Mouse (Mus musculus): ENCODE measurements around the gene 1700102P08Rik. TPM values are rescaled to one million over a fixed set of nuclear protein-coding genes. Genes with fewer than 3 reads are reported as not detected.

1700102P08Rik gene
- polyA plus RNA-seq, 1 experiment from 2014 or later: 1.7 TPM

DNA sequence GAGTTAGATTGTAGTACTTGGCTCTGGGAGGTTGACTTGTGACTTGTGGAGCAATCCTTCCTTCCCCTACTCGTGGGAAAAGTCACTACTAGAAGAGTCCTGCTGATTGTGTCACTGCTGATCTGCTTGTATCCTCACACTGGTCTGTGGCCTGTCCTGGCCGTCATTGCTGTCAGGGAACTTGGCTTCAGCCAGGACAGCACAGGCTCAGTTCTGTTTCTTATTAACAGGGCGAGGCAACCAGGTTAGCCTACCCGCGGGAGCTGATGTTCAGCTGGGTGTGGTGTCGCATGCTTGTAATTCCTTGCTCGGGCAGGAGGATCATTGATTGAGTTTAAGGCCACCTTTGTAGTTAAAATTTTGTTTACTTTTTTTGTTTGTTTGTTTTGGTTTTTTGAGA, 7.6 kb upstream of the 1700102P08Rik start:
- H3K4me2 ChIP-seq (replicated peaks): no peak overlapping the region
- 86% methylated on average over 7 of the region's 7 CpGs for WGBS
- H3K9me3 ChIP-seq: no peaks in the 10 kb centered on the region
- no peak overlapping the region for H3K27ac ChIP-seq (replicated peaks)
- no peak for ATAC-seq (ENCODE audit: low FRiP score, low read depth)
- H3K27me3 ChIP-seq: no peaks in the 10 kb centered on the region
- H3K9ac ChIP-seq (replicated peaks): no peak overlapping the region
- peaks cover 93% of the 10 kb centered on the region for H3K36me3 ChIP-seq
- no peak overlapping the region for H3K4me3 ChIP-seq
- H3K4me1 ChIP-seq: no peaks in the 10 kb centered on the region

DNA sequence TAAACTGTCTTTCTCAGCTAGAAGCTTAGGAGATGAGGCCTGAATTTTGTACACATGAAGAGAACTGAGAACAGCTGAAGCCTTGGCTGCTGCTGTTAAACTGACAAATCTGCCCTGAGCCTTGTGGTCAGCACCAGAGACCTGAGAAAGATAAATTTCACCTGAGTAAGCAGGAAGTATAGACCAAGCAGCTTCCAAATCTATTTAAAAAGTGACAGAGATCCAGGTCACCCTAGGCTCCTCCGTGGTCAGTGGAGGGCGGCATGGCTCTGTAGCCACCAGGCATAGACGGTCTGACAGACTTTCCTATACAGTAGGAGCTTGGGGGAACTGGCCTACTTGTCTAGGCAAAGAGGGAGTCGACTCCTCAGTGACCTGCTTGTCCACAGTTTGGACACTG, 5.8 kb upstream of the 1700102P08Rik start:
- H3K36me3 ChIP-seq: peaks cover 88% of the 10 kb centered on the region
- H3K4me1 ChIP-seq: no peaks in the 10 kb centered on the region

DNA sequence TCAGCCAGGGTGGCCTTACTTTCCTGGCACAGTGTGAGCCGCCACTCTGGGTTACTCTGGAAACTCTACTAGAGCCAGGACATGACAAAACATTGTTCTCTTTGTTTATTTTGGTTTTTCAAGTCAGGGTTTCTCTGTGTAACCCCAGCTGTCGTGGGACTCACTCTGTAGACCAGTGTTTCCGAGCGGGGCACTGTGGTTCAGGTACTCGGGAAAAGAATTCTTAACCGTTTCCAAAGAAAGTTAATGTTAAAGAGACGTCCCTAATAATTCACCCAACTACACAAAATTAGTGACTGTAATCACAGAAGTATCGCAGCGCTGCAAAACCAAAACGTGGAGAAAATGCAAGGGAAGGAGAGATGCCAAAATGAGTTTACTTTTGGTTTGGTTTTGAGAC, 4.0 kb upstream of the 1700102P08Rik start:
- WGBS: 89% methylated on average over 10 of the region's 10 CpGs
- H3K4me2 ChIP-seq (replicated peaks): no peak overlapping the region

More for the DNA sequence above, 5.8 kb upstream of the 1700102P08Rik start:
- WGBS: 91% methylated on average over 4 of the region's 4 CpGs
- H3K27ac ChIP-seq (replicated peaks): no peak overlapping the region
- no peak overlapping the region for H3K4me2 ChIP-seq (replicated peaks)
- H3K9ac ChIP-seq (replicated peaks): no peak overlapping the region
- H3K9me3 ChIP-seq: no peaks in the 10 kb centered on the region
- ATAC-seq (ENCODE audit: low FRiP score, low read depth): no peak
- H3K4me3 ChIP-seq: no peak overlapping the region
- no peaks in the 10 kb centered on the region for H3K27me3 ChIP-seq

DNA sequence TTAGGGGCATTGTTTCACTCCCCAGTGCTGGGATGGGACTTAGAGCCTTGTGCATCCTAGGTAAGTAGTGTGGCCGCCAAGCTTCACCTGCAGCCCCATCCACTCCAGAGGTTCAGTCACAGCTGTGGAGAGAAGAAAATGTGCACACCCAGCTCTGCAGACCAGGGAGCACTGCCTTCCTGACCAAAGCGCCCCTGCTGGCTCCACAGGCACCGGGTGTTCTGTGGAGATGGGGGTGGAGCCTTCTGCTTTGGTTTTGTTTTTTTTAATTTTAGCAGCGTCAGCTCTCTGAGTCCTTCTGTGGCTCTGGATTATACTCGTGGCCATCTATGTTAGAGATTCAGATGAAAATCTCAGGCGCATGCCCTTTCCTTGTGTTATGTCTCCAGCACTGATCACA, 3.4 kb upstream of the 1700102P08Rik start:
- Histone ChIP-seq H3K27me3 (no peaks in the 10 kb centered on the region), H3K9ac (replicated peaks) (no peak overlapping the region), H3K36me3 (peaks cover 82% of the 10 kb centered on the region), H3K4me2 (replicated peaks) (no peak overlapping the region), H3K9me3 (no peaks in the 10 kb centered on the region), H3K4me1 (no peaks in the 10 kb centered on the region), H3K27ac (replicated peaks) (no peak overlapping the region), H3K4me3 (no peak overlapping the region)
- no peak for ATAC-seq (ENCODE audit: low FRiP score, low read depth)
- WGBS: 82% methylated on average over 6 of the region's 6 CpGs

More for the DNA sequence above, 4.0 kb upstream of the 1700102P08Rik start:
- H3K27ac ChIP-seq (replicated peaks): no peak overlapping the region
- no peaks in the 10 kb centered on the region for H3K9me3 ChIP-seq
- H3K9ac ChIP-seq (replicated peaks): no peak overlapping the region
- H3K27me3 ChIP-seq: no peaks in the 10 kb centered on the region
- ATAC-seq (ENCODE audit: low FRiP score, low read depth): no peak
- no peaks in the 10 kb centered on the region for H3K4me1 ChIP-seq
- H3K4me3 ChIP-seq: no peak overlapping the region
- peaks cover 88% of the 10 kb centered on the region for H3K36me3 ChIP-seq

DNA sequence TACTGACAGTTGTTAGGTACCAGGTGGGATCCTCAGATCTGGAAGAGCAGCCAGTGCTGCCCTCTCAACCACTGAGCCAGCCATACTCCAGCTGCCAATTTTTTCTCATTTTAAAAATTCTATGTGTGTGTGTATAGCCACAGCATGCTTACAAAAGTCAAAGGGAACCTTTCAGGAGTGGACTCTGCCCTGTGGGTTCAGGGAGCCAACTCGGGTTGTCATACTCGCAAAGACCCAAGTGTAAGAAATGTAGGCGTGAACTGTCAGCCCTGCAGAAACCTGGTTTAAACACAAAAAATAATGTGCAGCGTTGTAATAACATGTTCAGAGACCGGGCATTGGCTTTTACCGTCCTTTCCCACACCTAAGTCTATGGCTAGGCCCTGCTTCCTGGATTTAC, 1.6 kb downstream of the 1700102P08Rik start:
- Histone ChIP-seq H3K9ac (replicated peaks) (no peak overlapping the region), H3K9me3 (no peaks in the 10 kb centered on the region), H3K36me3 (peaks cover 38% of the 10 kb centered on the region), H3K27me3 (no peaks in the 10 kb centered on the region), H3K27ac (replicated peaks) (no peak overlapping the region), H3K4me1 (no peaks in the 10 kb centered on the region), H3K4me3 (no peak overlapping the region), H3K4me2 (replicated peaks) (no peak overlapping the region)
- ATAC-seq (ENCODE audit: low FRiP score, low read depth): no peak
- 95% methylated on average over 6 of the region's 6 CpGs for WGBS

DNA sequence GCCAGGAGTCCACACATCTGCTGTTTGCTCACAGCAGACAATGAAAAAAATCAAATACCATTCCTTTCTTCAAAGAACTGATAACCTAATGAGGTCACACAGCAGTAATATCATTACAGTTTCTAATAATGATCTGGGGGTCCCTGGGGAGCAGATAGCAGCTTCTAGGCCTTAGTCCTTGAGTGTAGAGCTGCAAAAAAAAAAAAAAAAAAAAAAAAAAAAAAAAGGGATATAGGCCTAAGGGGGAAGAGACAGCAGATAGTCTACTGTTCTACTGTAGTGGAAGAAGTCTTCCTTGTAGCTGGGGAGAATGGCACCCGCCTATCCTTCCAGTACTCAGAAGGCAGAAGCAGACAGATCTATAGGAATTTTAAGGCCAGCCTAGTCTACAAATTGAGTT, 2.8 kb downstream of the 1700102P08Rik start:
- no peaks in the 10 kb centered on the region for H3K9me3 ChIP-seq
- peaks cover 30% of the 10 kb centered on the region for H3K36me3 ChIP-seq
- ATAC-seq (ENCODE audit: low FRiP score, low read depth): no peak
- no peak overlapping the region for H3K9ac ChIP-seq (replicated peaks)
- no peak overlapping the region for H3K27ac ChIP-seq (replicated peaks)
- no peak overlapping the region for H3K4me2 ChIP-seq (replicated peaks)
- H3K27me3 ChIP-seq: no peaks in the 10 kb centered on the region
- no peaks in the 10 kb centered on the region for H3K4me1 ChIP-seq
- H3K4me3 ChIP-seq: no peak overlapping the region
- WGBS: 94% methylated on average over 1 of the region's 1 CpGs

DNA sequence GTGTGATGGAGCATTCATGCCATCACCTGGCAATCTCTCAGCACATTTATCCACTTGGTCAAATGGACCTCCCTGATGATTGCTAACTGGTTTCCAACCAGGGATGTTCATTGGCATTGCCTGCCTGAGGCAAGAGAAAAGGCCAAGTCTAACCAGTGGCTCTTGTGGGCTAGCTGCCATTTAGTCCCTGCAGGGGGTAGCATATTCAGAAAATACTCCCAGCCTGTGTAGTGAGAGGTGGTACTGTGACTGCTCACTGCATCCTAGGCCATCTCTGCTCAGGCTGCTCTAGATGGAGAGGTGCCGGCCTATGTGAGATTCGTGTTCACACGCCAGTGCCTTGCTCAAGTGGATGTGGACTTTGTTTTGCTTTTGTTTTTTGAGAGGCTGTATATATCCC, 5.7 kb downstream of the 1700102P08Rik start:
- H3K4me1 ChIP-seq: peaks cover 11% of the 10 kb centered on the region

DNA sequence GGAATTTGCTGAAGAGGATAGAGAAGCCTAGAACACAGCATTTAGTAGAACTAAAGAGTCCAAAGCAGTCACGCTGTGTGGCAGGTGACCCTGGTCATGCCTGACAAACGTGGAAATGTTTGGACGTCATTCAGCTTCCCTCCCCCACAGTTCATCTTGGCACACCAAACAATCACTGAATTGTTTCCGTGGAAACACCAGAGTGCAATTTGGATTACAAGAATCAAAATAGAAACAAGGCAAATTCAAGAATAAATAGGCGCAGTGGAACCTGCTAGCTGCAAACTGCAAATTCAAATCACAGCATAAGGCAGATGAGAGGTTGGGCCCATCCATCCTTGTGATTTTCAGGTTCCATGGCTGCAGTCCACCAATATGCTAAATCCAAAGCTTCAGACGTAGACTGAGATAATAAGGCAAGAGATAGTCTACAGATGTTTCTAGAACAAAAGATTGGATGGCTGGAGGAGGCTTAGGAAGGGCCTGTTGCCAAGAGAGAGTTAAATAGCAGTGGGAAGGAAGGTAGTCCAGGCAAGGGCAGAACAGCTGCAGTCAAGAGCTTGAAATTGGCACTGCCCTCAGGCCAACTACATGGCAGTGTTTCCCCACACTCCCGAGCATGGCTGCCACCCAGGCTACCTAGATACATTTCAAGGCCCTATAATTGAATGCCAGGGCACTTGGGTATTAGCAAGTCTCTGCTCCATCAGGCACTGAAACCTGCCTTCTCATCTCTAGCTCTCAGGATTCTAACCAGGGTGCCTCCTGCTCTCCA, 8.8 kb downstream of the 1700102P08Rik start:
- Histone ChIP-seq H3K36me3 (no peaks in the 10 kb centered on the region), H3K27ac (replicated peaks) (no peak overlapping the region), H3K9me3 (no peaks in the 10 kb centered on the region), H3K4me3 (no peak overlapping the region), H3K9ac (replicated peaks) (no peak overlapping the region), H3K4me2 (replicated peaks) (no peak overlapping the region), H3K27me3 (no peaks in the 10 kb centered on the region), H3K4me1 (peaks cover 11% of the 10 kb centered on the region)
- 53% methylated on average over 7 of the region's 7 CpGs for WGBS
- no peak for ATAC-seq (ENCODE audit: low FRiP score, low read depth)

More for the DNA sequence above, 5.7 kb downstream of the 1700102P08Rik start:
- no peaks in the 10 kb centered on the region for H3K9me3 ChIP-seq
- peaks cover 5% of the 10 kb centered on the region for H3K36me3 ChIP-seq
- no peak overlapping the region for H3K4me2 ChIP-seq (replicated peaks)
- H3K27ac ChIP-seq (replicated peaks): no peak overlapping the region
- 90% methylated on average over 3 of the region's 3 CpGs for WGBS
- no peak overlapping the region for H3K4me3 ChIP-seq
- no peak overlapping the region for H3K9ac ChIP-seq (replicated peaks)
- no peaks in the 10 kb centered on the region for H3K27me3 ChIP-seq
- ATAC-seq (ENCODE audit: low FRiP score, low read depth): no peak

DNA sequence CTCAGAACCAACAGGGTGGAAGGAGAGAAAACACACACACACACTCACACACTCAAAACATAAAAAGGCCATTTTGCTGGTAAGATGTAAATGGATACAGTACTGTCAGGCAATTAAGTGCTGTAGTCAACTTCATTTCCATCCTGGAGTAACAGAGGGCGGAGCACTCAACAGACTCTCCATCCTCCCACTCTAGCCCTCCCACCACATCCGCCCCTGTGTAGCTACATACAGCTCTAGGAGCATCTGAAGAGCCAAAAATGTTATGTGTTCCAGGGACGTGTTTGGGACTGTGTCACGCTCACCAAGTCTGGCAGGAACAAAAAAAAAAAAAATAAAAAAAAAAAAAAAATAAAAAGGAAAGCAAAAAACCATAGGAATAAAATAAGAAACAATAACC, 10.5 kb downstream of the 1700102P08Rik start:
- Histone ChIP-seq H3K36me3 (no peaks in the 10 kb centered on the region), H3K4me2 (replicated peaks) (no peak overlapping the region), H3K9ac (replicated peaks) (no peak overlapping the region), H3K9me3 (no peaks in the 10 kb centered on the region), H3K27me3 (no peaks in the 10 kb centered on the region), H3K4me1 (peaks cover 11% of the 10 kb centered on the region), H3K4me3 (no peak overlapping the region), H3K27ac (replicated peaks) (no peak overlapping the region)
- WGBS: 85% methylated on average over 4 of the region's 4 CpGs
- no peak for ATAC-seq (ENCODE audit: low FRiP score, low read depth)

DNA sequence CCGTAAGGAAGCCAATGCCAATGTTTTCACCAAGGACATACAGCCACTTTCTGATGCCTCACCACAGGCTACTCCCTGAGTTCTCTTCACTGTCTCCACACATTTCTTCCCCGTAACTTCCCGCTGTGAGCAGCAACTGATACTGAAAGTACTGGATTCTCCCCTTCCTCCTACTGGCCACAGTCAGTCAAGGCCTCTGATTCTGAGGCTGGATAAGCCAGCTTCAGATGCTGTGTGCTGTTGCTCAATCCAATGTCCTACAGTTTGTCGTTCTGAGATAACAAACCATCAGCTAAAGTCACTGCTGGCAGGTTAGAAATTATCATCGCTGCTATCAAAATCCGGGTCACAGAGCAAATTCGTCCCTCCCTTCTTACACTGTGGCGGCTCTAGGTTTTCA, 11.8 kb downstream of the 1700102P08Rik start:
- Histone ChIP-seq H3K27me3 (no peaks in the 10 kb centered on the region), H3K4me3 (no peak overlapping the region), H3K4me1 (peaks cover 11% of the 10 kb centered on the region), H3K36me3 (no peaks in the 10 kb centered on the region), H3K9ac (replicated peaks) (no peak overlapping the region), H3K4me2 (replicated peaks) (no peak overlapping the region), H3K27ac (replicated peaks) (no peak overlapping the region), H3K9me3 (no peaks in the 10 kb centered on the region)
- 85% methylated on average over 8 of the region's 8 CpGs for WGBS
- ATAC-seq (ENCODE audit: low FRiP score, low read depth): no peak

DNA sequence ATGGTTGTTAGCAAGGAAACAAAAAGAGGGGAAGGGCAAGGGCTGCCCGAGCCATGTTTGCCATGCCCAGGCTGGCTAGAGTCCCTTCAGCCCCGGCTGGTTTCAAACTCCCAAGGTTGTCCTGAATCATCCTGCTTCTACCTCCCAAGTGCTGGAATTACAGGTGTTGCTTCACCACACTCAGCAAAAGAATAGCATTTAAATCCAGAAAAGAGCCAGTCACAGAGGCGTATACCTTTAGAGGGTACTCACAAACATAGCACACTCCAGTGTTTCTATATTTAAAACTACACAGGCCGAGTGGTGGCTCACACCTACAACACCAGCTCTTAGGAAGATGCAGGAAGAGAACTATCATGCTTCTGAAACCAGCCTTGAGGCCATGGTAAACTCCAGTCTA, 16.9 kb downstream of the 1700102P08Rik start:
- ATAC-seq (ENCODE audit: low FRiP score, low read depth): no peak
- no peak overlapping the region for H3K4me3 ChIP-seq
- H3K9me3 ChIP-seq: no peaks in the 10 kb centered on the region
- H3K9ac ChIP-seq (replicated peaks): no peak overlapping the region
- 90% methylated on average over 4 of the region's 4 CpGs for WGBS
- no peak overlapping the region for H3K4me2 ChIP-seq (replicated peaks)
- H3K27ac ChIP-seq (replicated peaks): no peak overlapping the region
- H3K4me1 ChIP-seq: no peaks in the 10 kb centered on the region
- no peaks in the 10 kb centered on the region for H3K36me3 ChIP-seq
- H3K27me3 ChIP-seq: no peaks in the 10 kb centered on the region

DNA sequence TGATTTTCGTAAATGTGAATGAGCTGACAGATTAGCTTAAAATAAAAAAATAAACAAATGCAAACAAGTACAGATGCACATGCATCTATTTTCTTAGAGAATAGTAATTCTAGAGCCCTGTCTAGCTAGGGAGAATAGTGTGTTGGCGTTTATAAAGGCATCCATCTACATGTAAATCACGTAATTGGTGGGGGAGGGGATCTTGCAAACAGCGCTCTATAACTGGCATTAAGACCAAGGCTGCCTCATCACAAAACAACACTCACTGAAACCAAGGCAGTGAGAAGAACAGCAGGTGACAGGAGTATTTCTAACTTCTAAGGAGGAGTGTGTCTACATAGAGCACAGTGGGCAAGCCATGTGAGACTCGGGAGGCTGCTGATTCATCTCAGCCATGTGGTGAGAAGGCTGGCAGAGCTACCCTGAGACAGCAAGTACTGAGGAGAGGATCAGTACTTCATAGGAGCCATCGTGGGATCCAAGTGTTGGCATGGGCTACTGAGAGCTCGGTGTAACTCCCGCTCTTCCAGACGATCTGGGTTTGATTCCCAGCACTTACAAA, 18.9 kb downstream of the 1700102P08Rik start:
- H3K4me3 ChIP-seq: no peak overlapping the region
- H3K9ac ChIP-seq (replicated peaks): no peak overlapping the region
- no peak for ATAC-seq (ENCODE audit: low FRiP score, low read depth)
- no peaks in the 10 kb centered on the region for H3K36me3 ChIP-seq
- no peak overlapping the region for H3K27ac ChIP-seq (replicated peaks)
- H3K4me1 ChIP-seq: no peaks in the 10 kb centered on the region
- WGBS: 79% methylated on average over 9 of the region's 9 CpGs
- no peaks in the 10 kb centered on the region for H3K9me3 ChIP-seq
- no peaks in the 10 kb centered on the region for H3K27me3 ChIP-seq
- no peak overlapping the region for H3K4me2 ChIP-seq (replicated peaks)
